Mouse (Mus musculus) lung, embryonic 14.5 days (tissue): ENCODE measurements at regions not wholly inside any gene's neighbourhood (a gene's known extent, or its start where the extent isn't known, plus 50 kb on each side); places are given as distances from the start of the nearest gene placed in this dataset.
A peak's percentile ranks its signal among the peaks of the same experiment; 100 is the strongest.

Source experiments
- ATAC-seq: fragments of 200-750 bp; cut with Nextera tagmentation; 2 replicates; pipeline ENCODE4 v1.8.0; 2017; ENCODE audit warnings: mild to moderate bottlenecking, moderate TSS enrichment, moderate library complexity; ENCODE audit not compliant: insufficient read depth
- DNase-seq: peaks from one replicate; pipeline ENCODE4 v3.0.0-alpha.2; 2015
- H3K27ac ChIP-seq: fragments of 300-500 bp; sonication (generic); 2 replicates; pipeline ENCODE4 v1.5.1; 2014; ENCODE audit warnings: low read depth, mild to moderate bottlenecking, moderate library complexity
- H3K27me3 ChIP-seq: fragments of 300-500 bp; sonication (generic); 2 replicates; pipeline ENCODE4 v1.6.1; 2014; ENCODE audit warnings: low read length, control low read depth; ENCODE audit not compliant: insufficient read depth
- H3K36me3 ChIP-seq: fragments of 300-500 bp; sonication (generic); 2 replicates; pipeline ENCODE4 v1.6.1; 2014; ENCODE audit warnings: control low read depth; ENCODE audit not compliant: insufficient read depth
- H3K4me1 ChIP-seq: fragments of 300-500 bp; sonication (generic); 2 replicates; pipeline ENCODE4 v1.6.1; 2014; ENCODE audit warnings: antibody characterized with exemption, control low read depth; ENCODE audit not compliant: insufficient read depth
- H3K4me2 ChIP-seq: fragments of 300-500 bp; sonication (generic); 2 replicates; pipeline ENCODE4 v1.6.1; 2014; ENCODE audit warnings: mild to moderate bottlenecking
- H3K4me3 ChIP-seq: fragments of 300-500 bp; sonication (generic); 2 replicates; pipeline ENCODE4 v1.5.1; 2014; ENCODE audit warnings: low read depth, low read length
- H3K9ac ChIP-seq: fragments of 300-500 bp; sonication (generic); 2 replicates; pipeline ENCODE4 v1.6.1; 2014
- H3K9me3 ChIP-seq: fragments of 300-500 bp; sonication (generic); 2 replicates; pipeline ENCODE4 v1.6.1; 2016; ENCODE audit warnings: low read depth, low read length, control low read depth
- CTCF ChIP-seq: IDR thresholded peaks from 2 replicates; pipeline ENCODE4 v1.5.1; 2016; ENCODE audit warnings: antibody characterized with exemption, low read depth
- WGBS: fragments of 180-500 bp; shearing (Covaris S2); extraction: QIAGEN DNeasy Blood & Tissue Kit; methylation state at CpG from one replicate; pipeline ENCODE4 v1.1.7; 2014; 5-methylcytosine and 5-hydroxymethylcytosine counted together

DNA sequence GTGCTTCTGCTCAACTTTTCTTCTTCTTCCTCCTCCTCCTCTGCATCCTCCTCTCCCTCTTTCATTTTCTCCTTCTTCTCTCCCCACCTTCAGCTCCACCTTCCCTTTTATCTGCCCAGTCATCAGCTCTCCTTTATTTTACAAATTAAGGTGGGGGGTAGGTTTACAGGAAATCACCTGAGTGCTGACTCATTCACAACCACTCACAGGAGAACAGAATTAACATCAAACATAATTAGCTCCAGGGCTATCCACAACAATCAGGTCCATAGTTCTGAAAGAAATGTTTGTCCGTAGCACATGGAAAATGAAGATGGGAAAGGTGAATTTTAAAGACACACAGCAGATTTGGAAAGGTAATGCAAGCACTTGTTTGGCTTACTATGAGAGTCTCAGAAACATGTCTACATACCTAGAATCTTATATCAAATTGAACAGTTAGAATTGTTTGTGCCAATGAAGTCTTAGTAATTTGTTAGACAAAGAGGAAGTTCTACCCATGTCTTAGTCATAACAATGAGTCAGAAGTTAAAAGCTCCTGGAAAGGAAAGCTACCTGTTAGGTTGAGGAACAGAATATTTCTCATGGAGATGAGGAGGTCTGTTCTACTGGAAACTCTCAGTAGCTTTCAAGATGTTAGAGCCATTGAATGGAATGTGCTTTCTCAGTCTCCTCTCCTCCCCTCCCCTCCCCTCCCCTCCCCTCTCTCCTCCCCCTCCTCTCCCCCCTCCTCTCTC is 108.8 kb upstream of the Tgfbr2 start:
- H3K9ac ChIP-seq = no peak overlapping the region
- no peak for DNase-seq
- no peak overlapping the region for H3K27ac ChIP-seq
- H3K4me1 ChIP-seq = no peaks in the 10 kb centered on the region
- H3K27me3 ChIP-seq = no peaks in the 10 kb centered on the region
- H3K4me3 ChIP-seq = no peak overlapping the region
- no peak for ATAC-seq
- 93% methylated on average over 1 of the region's 1 CpGs for WGBS
- H3K36me3 ChIP-seq = no peaks in the 10 kb centered on the region
- TF ChIP-seq CTCF = no peak
- H3K4me2 ChIP-seq = no peak overlapping the region
- H3K9me3 ChIP-seq = no peaks in the 10 kb centered on the region

DNA sequence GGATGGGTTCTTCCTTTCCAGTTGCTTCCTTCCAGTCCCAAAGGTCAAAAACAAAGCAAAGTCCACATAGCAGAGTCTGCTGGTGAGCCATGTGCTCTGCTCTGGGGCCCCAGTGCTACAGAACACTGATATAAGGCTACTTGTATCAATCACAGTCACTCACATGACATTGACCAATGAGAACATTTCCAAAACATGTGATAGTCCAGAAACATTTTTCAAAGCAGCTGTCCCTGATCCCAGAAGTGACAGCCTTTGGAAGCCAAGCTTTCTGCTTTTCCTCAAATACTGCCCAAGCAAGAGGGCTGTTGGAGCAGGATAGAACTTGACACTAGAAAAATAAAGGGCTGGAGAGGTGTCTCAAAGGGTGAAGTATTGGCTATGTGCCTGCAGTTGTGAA is 106.5 kb upstream of the Tgfbr2 start:
- Histone ChIP-seq H3K4me3 (no peak overlapping the region), H3K4me2 (no peak overlapping the region), H3K4me1 (no peaks in the 10 kb centered on the region), H3K27ac (no peak overlapping the region), H3K27me3 (no peaks in the 10 kb centered on the region), H3K9me3 (no peaks in the 10 kb centered on the region), H3K36me3 (no peaks in the 10 kb centered on the region), H3K9ac (no peak overlapping the region)
- TF ChIP-seq CTCF = no peak
- DNase-seq (no peak), ATAC-seq (no peak)

DNA sequence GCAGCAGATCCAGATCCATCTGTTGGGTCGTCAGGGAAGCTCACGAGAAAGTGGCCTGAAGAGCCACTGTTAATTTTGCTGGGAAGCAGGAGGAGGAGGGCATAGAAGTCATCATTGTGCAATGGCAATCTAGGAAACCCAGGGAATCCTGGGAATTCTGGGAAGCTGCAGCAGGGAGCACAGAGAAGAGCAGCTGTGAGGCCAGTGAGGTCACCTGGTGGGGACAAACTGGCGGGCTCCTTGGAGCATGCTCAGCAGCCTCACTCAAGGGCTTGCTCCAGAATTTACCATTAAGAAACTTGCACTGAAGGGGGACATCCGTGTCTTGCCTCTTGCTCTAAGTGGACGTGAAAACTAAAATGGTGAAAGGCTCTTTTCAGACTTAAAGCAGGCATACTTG is 105.0 kb upstream of the Tgfbr2 start:
- Histone ChIP-seq H3K27me3 (no peaks in the 10 kb centered on the region), H3K4me3 (no peak overlapping the region), H3K9me3 (no peaks in the 10 kb centered on the region), H3K36me3 (no peaks in the 10 kb centered on the region), H3K4me2 (no peak overlapping the region), H3K27ac (no peak overlapping the region), H3K4me1 (no peaks in the 10 kb centered on the region), H3K9ac (no peak overlapping the region)
- ATAC-seq (no peak), DNase-seq (no peak)
- TF ChIP-seq CTCF = no peak
- WGBS = 83% methylated on average over 5 of the region's 5 CpGs

DNA sequence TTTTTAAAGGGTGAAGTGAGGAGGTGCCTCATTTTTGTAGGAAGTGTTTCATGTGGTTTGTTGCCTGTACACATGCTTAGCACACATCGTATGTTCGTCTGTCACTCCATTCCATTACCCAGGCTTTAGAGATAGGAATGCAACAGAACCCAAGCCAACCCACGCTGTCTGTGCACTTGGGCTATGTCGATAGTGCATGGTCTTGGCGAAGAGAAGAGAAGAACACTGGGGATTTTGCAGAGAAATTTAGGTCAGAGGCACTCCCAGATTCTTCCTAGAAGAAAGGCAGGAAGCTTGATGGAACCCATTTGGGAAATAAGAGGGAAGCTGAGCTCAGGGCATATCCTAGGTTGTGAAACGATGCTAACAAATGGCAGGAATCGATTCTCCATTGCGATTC is 103.7 kb upstream of the Tgfbr2 start:
- no peak overlapping the region for H3K4me2 ChIP-seq
- no peaks in the 10 kb centered on the region for H3K36me3 ChIP-seq
- no peak overlapping the region for H3K4me3 ChIP-seq
- no peak for TF ChIP-seq CTCF
- H3K4me1 ChIP-seq = no peaks in the 10 kb centered on the region
- DNase-seq (no peak), ATAC-seq (no peak)
- no peak overlapping the region for H3K9ac ChIP-seq
- WGBS = 80% methylated on average over 8 of the region's 8 CpGs
- H3K27ac ChIP-seq = no peak overlapping the region
- H3K9me3 ChIP-seq = no peaks in the 10 kb centered on the region
- no peaks in the 10 kb centered on the region for H3K27me3 ChIP-seq

DNA sequence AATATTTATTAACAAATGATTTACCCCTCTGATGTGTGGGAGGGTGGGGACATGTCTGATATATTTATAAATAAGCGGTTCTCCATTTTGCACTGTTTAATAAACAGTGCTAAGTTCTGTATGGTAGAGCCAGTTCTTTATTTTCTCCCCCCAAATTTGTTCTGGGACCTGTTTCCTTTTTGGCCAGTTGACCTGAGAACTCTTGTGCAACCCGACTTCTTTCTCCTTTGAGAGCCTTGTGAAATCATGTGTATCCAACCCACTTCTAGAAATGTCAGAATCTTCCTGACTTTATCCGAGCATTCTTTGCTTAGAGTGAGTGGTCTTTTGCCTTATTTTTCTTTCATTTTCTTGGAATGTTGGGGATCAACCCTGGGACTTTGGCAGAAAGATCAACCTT is 102.6 kb upstream of the Tgfbr2 start:
- no peaks in the 10 kb centered on the region for H3K9me3 ChIP-seq
- H3K4me2 ChIP-seq = no peak overlapping the region
- no peaks in the 10 kb centered on the region for H3K4me1 ChIP-seq
- H3K27ac ChIP-seq = no peak overlapping the region
- H3K27me3 ChIP-seq = no peaks in the 10 kb centered on the region
- H3K9ac ChIP-seq = no peak overlapping the region
- 72% methylated on average over 3 of the region's 3 CpGs for WGBS
- DNase-seq (no peak), ATAC-seq (no peak)
- H3K4me3 ChIP-seq = no peak overlapping the region
- no peak for TF ChIP-seq CTCF
- H3K36me3 ChIP-seq = no peaks in the 10 kb centered on the region

DNA sequence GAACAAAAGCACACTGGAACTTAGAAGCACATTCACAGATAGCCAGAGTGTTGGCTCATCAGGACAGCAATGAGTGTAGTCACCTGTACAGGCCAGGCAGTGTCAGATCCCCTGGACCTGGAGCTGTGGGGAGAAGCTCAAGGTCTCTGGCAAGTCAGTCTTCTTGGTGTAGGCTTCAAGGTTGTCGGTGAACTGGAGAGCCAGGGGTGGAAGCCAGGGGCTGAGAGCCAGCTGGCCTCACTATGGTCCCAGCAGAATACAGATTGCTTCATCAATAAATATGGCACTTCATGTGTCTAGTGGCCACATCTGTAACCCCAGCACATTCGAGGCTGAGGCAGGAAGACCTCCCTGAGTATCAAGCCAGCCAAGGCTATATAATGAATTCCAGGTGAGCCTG is 101.0 kb upstream of the Tgfbr2 start:
- Histone ChIP-seq H3K36me3 (no peaks in the 10 kb centered on the region), H3K9ac (no peak overlapping the region), H3K9me3 (no peaks in the 10 kb centered on the region), H3K4me1 (no peaks in the 10 kb centered on the region), H3K4me2 (no peak overlapping the region), H3K27me3 (no peaks in the 10 kb centered on the region), H3K27ac (no peak overlapping the region), H3K4me3 (no peak overlapping the region)
- TF ChIP-seq CTCF = no peak
- ATAC-seq (no peak), DNase-seq (no peak)
- 75% methylated on average over 2 of the region's 2 CpGs for WGBS

DNA sequence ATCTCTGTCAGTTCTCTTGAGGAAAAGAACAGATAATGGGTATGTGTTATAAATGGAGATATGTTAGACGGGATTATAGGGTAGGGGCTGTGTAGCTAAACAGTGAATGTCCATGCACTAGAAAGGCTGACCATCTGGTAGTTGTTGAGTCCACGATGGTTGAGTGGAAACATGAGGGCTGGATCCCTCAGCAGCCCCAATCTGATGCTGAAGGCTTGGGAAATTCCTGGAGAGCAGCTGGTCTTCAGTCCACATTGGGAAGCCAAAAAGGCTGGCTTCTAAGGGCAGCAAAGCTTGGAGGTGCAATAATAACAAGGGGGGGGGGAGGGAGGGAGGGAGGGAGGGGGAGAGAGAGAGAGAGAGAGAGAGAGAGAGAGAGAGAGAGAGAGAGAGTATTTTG is 97.3 kb upstream of the Tgfbr2 start:
- peak; percentile 39 for DNase-seq
- WGBS = 68% methylated on average over 2 of the region's 2 CpGs

More for the DNA sequence above, 97.3 kb upstream of the Tgfbr2 start:
- Histone ChIP-seq H3K9me3 (no peaks in the 10 kb centered on the region), H3K36me3 (no peaks in the 10 kb centered on the region), H3K4me3 (no peak overlapping the region), H3K4me2 (no peak overlapping the region), H3K9ac (no peak overlapping the region), H3K27ac (no peak overlapping the region), H3K27me3 (no peaks in the 10 kb centered on the region), H3K4me1 (no peaks in the 10 kb centered on the region)
- TF ChIP-seq CTCF = no peak
- no peak for ATAC-seq
